Mouse (Mus musculus): Measurements from ENCODE around the gene Mfsd4b1. TPM values are rescaled to one million over a fixed set of nuclear protein-coding genes. Genes with fewer than 3 reads are reported as not detected.

Gene Mfsd4b1
- total RNA-seq (2021), result 1 to 10 TPM; 3.1 to 3.5 TPM
- long read RNA-seq, experiment 1, partial matches to known transcripts, result 0 of 2 reads
- long read RNA-seq, experiment 1, other reads (novel, unspliced or antisense), result 0 of 2 reads
- long read RNA-seq, experiment 2, transcript Mfsd4b1-201 (4 exons, 2,677 nt), result major isoform, 9 of 11 reads
- long read RNA-seq, experiment 2, partial matches to known transcripts, result 0 of 11 reads
- long read RNA-seq, experiment 2, other reads (novel, unspliced or antisense), result 2 of 11 reads

GRCm38 (mm10) chr10:40024554-40025428 lies at the start of gene Mfsd4b1:
Mfsd4b1 (minus strand) TSS chr10:40025268.
- DNase-seq (ENCODE audit: low spot score in 2 of 2), result peak; percentile 63 to 67

GRCm38 (mm10) chr10:40073608-40074007 lies 48.5 kb upstream of the Mfsd4b1 start:
- no peak for DNase-seq (ENCODE audit: low spot score in 2 of 2)

- no peak for DNase-seq (ENCODE audit: low spot score in 2 of 2)
These were observed 45.6 kb upstream of the Mfsd4b1 start for GRCm38 (mm10) chr10:40070684-40071083.

GRCm38 (mm10) chr10:40069270-40069669 lies 44.2 kb upstream of the Mfsd4b1 start:
- no peak for DNase-seq (ENCODE audit: low spot score in 2 of 2)

- DNase-seq (ENCODE audit: low spot score in 2 of 2), result no peak
These were observed 43.5 kb upstream of the Mfsd4b1 start for GRCm38 (mm10) chr10:40068595-40068994.

GRCm38 (mm10) chr10:40067529-40067928 lies 42.5 kb upstream of the Mfsd4b1 start:
- DNase-seq (ENCODE audit: low spot score in 2 of 2), result no peak

- DNase-seq (ENCODE audit: low spot score in 2 of 2), result no peak
These were observed 42.0 kb upstream of the Mfsd4b1 start for GRCm38 (mm10) chr10:40067071-40067470.

GRCm38 (mm10) chr10:40065357-40065756 lies 40.3 kb upstream of the Mfsd4b1 start:
- no peak for DNase-seq (ENCODE audit: low spot score in 2 of 2)

GRCm38 (mm10) chr10:40063291-40063890 lies 38.3 kb upstream of the Mfsd4b1 start:
- no peak for DNase-seq (ENCODE audit: low spot score in 2 of 2)

GRCm38 (mm10) chr10:40062812-40063211 lies 37.7 kb upstream of the Mfsd4b1 start:
- DNase-seq (ENCODE audit: low spot score in 2 of 2), result no peak

- no peak for DNase-seq (ENCODE audit: low spot score in 2 of 2)
These were observed 36.9 kb upstream of the Mfsd4b1 start for GRCm38 (mm10) chr10:40061926-40062325.

GRCm38 (mm10) chr10:40058786-40059120 lies 33.7 kb upstream of the Mfsd4b1 start:
- no peak for DNase-seq (ENCODE audit: low spot score in 2 of 2)

- DNase-seq (ENCODE audit: low spot score in 2 of 2), result no peak
These were observed 33.2 kb upstream of the Mfsd4b1 start for GRCm38 (mm10) chr10:40058062-40058785.

GRCm38 (mm10) chr10:40057615-40058014 lies 32.5 kb upstream of the Mfsd4b1 start:
- DNase-seq (ENCODE audit: low spot score in 2 of 2), result no peak

GRCm38 (mm10) chr10:40054455-40054854 lies 29.4 kb upstream of the Mfsd4b1 start:
- DNase-seq (ENCODE audit: low spot score in 2 of 2), result no peak

GRCm38 (mm10) chr10:40053896-40054295 lies 28.8 kb upstream of the Mfsd4b1 start:
- no peak for DNase-seq (ENCODE audit: low spot score in 2 of 2)

- no peak for DNase-seq (ENCODE audit: low spot score in 2 of 2)
These were observed 28.3 kb upstream of the Mfsd4b1 start for GRCm38 (mm10) chr10:40053257-40053895.

- no peak for DNase-seq (ENCODE audit: low spot score in 2 of 2)
These were observed 26.9 kb upstream of the Mfsd4b1 start for GRCm38 (mm10) chr10:40051997-40052396.

GRCm38 (mm10) chr10:40050763-40051162 lies 25.7 kb upstream of the Mfsd4b1 start:
- no peak for DNase-seq (ENCODE audit: low spot score in 2 of 2)

GRCm38 (mm10) chr10:40041339-40041738 lies 16.3 kb upstream of the Mfsd4b1 start:
- no peak for DNase-seq (ENCODE audit: low spot score in 2 of 2)

All from adrenal gland, adult 18-20 months (tissue).